Mouse (Mus musculus) lung, adult 2 months (tissue): Measurements from ENCODE around the gene BC003965. TPM values are rescaled to one million over a fixed set of nuclear protein-coding genes. Genes with fewer than 3 reads are reported as not detected.

Experiments used
- DNase-seq: peaks from one replicate; pipeline ENCODE4 v3.0.0; 2022
- H3K4me1 ChIP-seq: fragments of 200-500 bp; 2 replicates; pipeline ENCODE4 v1.6.1; 2011; ENCODE audit warnings: low read length; ENCODE audit not compliant: control insufficient read depth, insufficient read depth
- H3K4me3 ChIP-seq: fragments of 200-500 bp; replicated peaks from 2 replicates; pipeline ENCODE3; 2011; ENCODE audit warnings: low read depth, mild to moderate bottlenecking, control low read depth, low read length; ENCODE audit errors: extremely low read depth
- CTCF ChIP-seq: fragments of 200-500 bp; IDR thresholded peaks from 2 replicates; pipeline ENCODE4 v1.5.1; 2011; ENCODE audit warnings: mild to moderate bottlenecking, low read length, control low read depth; ENCODE audit not compliant: insufficient read depth
- POLR2A ChIP-seq: fragments of 200-500 bp; IDR thresholded peaks from 2 replicates; pipeline ENCODE4 v1.6.1; 2011; ENCODE audit warnings: low read depth, mild to moderate bottlenecking, control low read depth, low read length, borderline replicate concordance; ENCODE audit errors: extremely low read depth
- WGBS: fragments of 180-500 bp; shearing (Covaris S2); methylation state at CpG from one replicate; pipeline ENCODE4 v1.1.7; 2018; 5-methylcytosine and 5-hydroxymethylcytosine counted together
- polyA plus RNA-seq: library from polyadenylated mRNA; depleted of rRNA; stranded (reverse); fragments of >200 nt; gene quantifications from 2 replicates; pipeline ENCODE4 v1.2.3, GENCODE M21; 2012; rRNA removed

BC003965 gene
- polyA plus RNA-seq: 9.4 and 10.2 TPM in 2 replicates

GRCm38 (mm10) chr17:25184129-25184691 is at the start of gene BC003965:
TSS of gene BC003965 (plus strand) at chr17:25184554.
- peak within 1 kb of the TSS; percentile 84 for H3K4me3 ChIP-seq
- H3K4me1 ChIP-seq: peaks cover 5% of the 10 kb centered on the region
- WGBS: under 1% methylated on average over 50 of the region's 50 CpGs
- DNase-seq: peak; percentile 98
- TF ChIP-seq CTCF (no peak), POLR2A (peak; percentile 95)

GRCm38 (mm10) chr17:25135622-25136021 is 48.7 kb upstream of the BC003965 start:
- Histone ChIP-seq H3K4me1 (peaks cover 8% of the 10 kb centered on the region; the same call in 1 of the 2 replicates), H3K4me3 (no peak overlapping the region)
- TF ChIP-seq CTCF (no peak), POLR2A (no peak)
- no peak for DNase-seq
- 86% methylated on average over 6 of the region's 6 CpGs for WGBS

GRCm38 (mm10) chr17:25138803-25139202 is 45.6 kb upstream of the BC003965 start:
- Histone ChIP-seq H3K4me1 (peaks cover 8% of the 10 kb centered on the region; the same call in 1 of the 2 replicates), H3K4me3 (no peak overlapping the region)
- TF ChIP-seq CTCF (no peak), POLR2A (no peak)
- 97% methylated on average over 1 of the region's 1 CpGs for WGBS
- DNase-seq: no peak

- no peaks in the 10 kb centered on the region; the same call in 1 of the 2 replicates for H3K4me1 ChIP-seq
- H3K4me3 ChIP-seq: no peak overlapping the region
- 63% methylated on average over 4 of the region's 4 CpGs for whole genome bisulfite sequencing
- no peak for DNase-seq
- TF ChIP-seq CTCF (0 out of 2 replicates have a peak, but pooled peaks have one; percentile 4), POLR2A (no peak)
Measured at GRCm38 (mm10) chr17:25139960-25140359, 44.4 kb upstream of the BC003965 start.

- H3K4me3 ChIP-seq: no peak within 1 kb of the TSS
- WGBS: 79% methylated on average over 1 of the region's 1 CpGs
- no peak for DNase-seq
- no peaks in the 10 kb centered on the region for H3K4me1 ChIP-seq
- TF ChIP-seq POLR2A (no peak), CTCF (no peak)
Measured at GRCm38 (mm10) chr17:25162161-25162560, 22.2 kb upstream of the BC003965 start, which contains the start of gene Ccdc154. TSS of gene Ccdc154 (plus strand) at chr17:25162461.

GRCm38 (mm10) chr17:25163387-25163786 is 21.0 kb upstream of the BC003965 start:
- no peaks in the 10 kb centered on the region for H3K4me1 ChIP-seq
- no peak for TF ChIP-seq POLR2A
- TF ChIP-seq CTCF: no peak
- WGBS: 67% methylated on average over 7 of the region's 7 CpGs
- no peak for DNase-seq
- H3K4me3 ChIP-seq: no peak overlapping the region

- no peak for DNase-seq
Measured at GRCm38 (mm10) chr17:25164770-25165169, 19.6 kb upstream of the BC003965 start.

GRCm38 (mm10) chr17:25165970-25166671 is 18.2 kb upstream of the BC003965 start:
- no peak for TF ChIP-seq CTCF
- TF ChIP-seq POLR2A: no peak
- WGBS: 35% methylated on average over 6 of the region's 6 CpGs
- Histone ChIP-seq H3K4me3 (no peak overlapping the region), H3K4me1 (no peaks in the 10 kb centered on the region)
- no peak for DNase-seq

More at GRCm38 (mm10) chr17:25164770-25165169, 19.6 kb upstream of the BC003965 start:
- TF ChIP-seq CTCF: no peak
- TF ChIP-seq POLR2A: no peak
- H3K4me3 ChIP-seq: no peak overlapping the region
- H3K4me1 ChIP-seq: no peaks in the 10 kb centered on the region
- WGBS: 92% methylated on average over 3 of the region's 3 CpGs

GRCm38 (mm10) chr17:25169706-25170105 is 14.6 kb upstream of the BC003965 start:
- no peaks in the 10 kb centered on the region for H3K4me1 ChIP-seq
- TF ChIP-seq POLR2A (no peak), CTCF (no peak)
- no peak overlapping the region for H3K4me3 ChIP-seq
- no peak for DNase-seq
- WGBS: 96% methylated on average over 2 of the region's 2 CpGs

- Histone ChIP-seq H3K4me3 (no peak overlapping the region), H3K4me1 (no peaks in the 10 kb centered on the region)
- no peak for TF ChIP-seq POLR2A
- TF ChIP-seq CTCF: no peak
- WGBS: 74% methylated on average over 3 of the region's 3 CpGs
- peak; percentile 27 for DNase-seq
Measured at GRCm38 (mm10) chr17:25172558-25172957, 11.8 kb upstream of the BC003965 start.
